Mouse (Mus musculus) stomach, embryonic 14.5 days (tissue): Measurements from ENCODE around the gene Ppm1j. TPM values are rescaled to one million over a fixed set of nuclear protein-coding genes. Genes with fewer than 3 reads are reported as not detected.
"Not testable (repeated sequence)": the region's sequence is repeated elsewhere in the genome, so short reads cannot be mapped to it uniquely, and the experiment has no call there.

Experiments used
- ATAC-seq: fragments of 200-750 bp; cut with Nextera tagmentation; 2 replicates; pipeline ENCODE4 v1.8.0; 2017; ENCODE audit warnings: low read depth, moderate TSS enrichment; ENCODE audit not compliant: insufficient number of reproducible peaks, insufficient read depth, low FRiP score
- H3K27ac ChIP-seq: fragments of 300-500 bp; sonication (generic); 2 replicates; pipeline ENCODE4 v1.5.1; 2014; ENCODE audit warnings: mild to moderate bottlenecking, low read length, moderate library complexity, mixed read lengths
- H3K27me3 ChIP-seq: fragments of 300-500 bp; sonication (generic); 2 replicates; pipeline ENCODE4 v1.6.1; 2014; ENCODE audit warnings: low read length, control low read depth, mixed read lengths; ENCODE audit not compliant: control insufficient read depth, insufficient read depth
- H3K36me3 ChIP-seq: fragments of 300-500 bp; sonication (generic); 2 replicates; pipeline ENCODE4 v1.6.1; 2014; ENCODE audit warnings: mild to moderate bottlenecking, control low read depth, low read length, moderate library complexity, mixed read lengths; ENCODE audit not compliant: control insufficient read depth, insufficient read depth
- H3K4me1 ChIP-seq: fragments of 300-500 bp; sonication (generic); 2 replicates; pipeline ENCODE4 v1.6.1; 2014; ENCODE audit warnings: low read length, control low read depth, mixed read lengths; ENCODE audit not compliant: control insufficient read depth, insufficient read depth
- H3K4me2 ChIP-seq: fragments of 300-500 bp; sonication (generic); replicated peaks from 2 replicates; pipeline ENCODE4 v1.6.1; 2014; ENCODE audit warnings: low read depth, low read length, control low read depth
- H3K4me3 ChIP-seq: fragments of 300-500 bp; sonication (generic); 2 replicates; pipeline ENCODE4 v1.5.1; 2014; ENCODE audit warnings: low read depth, low read length, control low read depth
- H3K9ac ChIP-seq: fragments of 300-500 bp; sonication (generic); replicated peaks from 2 replicates; pipeline ENCODE4 v1.6.1; 2014; ENCODE audit warnings: low read depth, mild to moderate bottlenecking, control low read depth, low read length, moderate library complexity, mixed read lengths
- H3K9me3 ChIP-seq: fragments of 300-500 bp; sonication (generic); 2 replicates; pipeline ENCODE4 v1.6.1; 2016; ENCODE audit warnings: low read depth, low read length, control low read depth; ENCODE audit not compliant: control insufficient read depth
- WGBS: fragments of 180-500 bp; shearing (Covaris S2); extraction: QIAGEN DNeasy Blood & Tissue Kit; methylation state at CpG from one replicate; pipeline ENCODE4 v1.1.7; 2014; 5-methylcytosine and 5-hydroxymethylcytosine counted together
- polyA plus RNA-seq: library from polyadenylated mRNA; unstranded; fragments of >200 nt; fragmentation: Nextera tagmentation; extraction: Ambion mirVana; gene quantifications from 2 replicates; pipeline ENCODE4 v1.2.1, GENCODE M21; 2014

The Ppm1j gene
- polyA plus RNA-seq, 1 experiment from 2014 or later, result 4.0 TPM

GRCm38 (mm10) chr3:104811752-104812151, 30.9 kb downstream of the Ppm1j start:
- no peaks in the 10 kb centered on the region; the same call in 1 of the 2 replicates for H3K4me1 ChIP-seq
- ATAC-seq, result no peak
- no peak overlapping the region for H3K4me2 ChIP-seq
- H3K27me3 ChIP-seq, result no peaks in the 10 kb centered on the region
- 0 out of 2 replicates have a peak overlapping the region, but pooled peaks have one; percentile 4 for H3K27ac ChIP-seq
- no peaks in the 10 kb centered on the region; the same call in 1 of the 2 replicates for H3K36me3 ChIP-seq
- WGBS, result 25% methylated on average over 3 of the region's 3 CpGs
- no peak overlapping the region for H3K4me3 ChIP-seq
- no peak overlapping the region for H3K9ac ChIP-seq
- no peaks in the 10 kb centered on the region for H3K9me3 ChIP-seq

DNA sequence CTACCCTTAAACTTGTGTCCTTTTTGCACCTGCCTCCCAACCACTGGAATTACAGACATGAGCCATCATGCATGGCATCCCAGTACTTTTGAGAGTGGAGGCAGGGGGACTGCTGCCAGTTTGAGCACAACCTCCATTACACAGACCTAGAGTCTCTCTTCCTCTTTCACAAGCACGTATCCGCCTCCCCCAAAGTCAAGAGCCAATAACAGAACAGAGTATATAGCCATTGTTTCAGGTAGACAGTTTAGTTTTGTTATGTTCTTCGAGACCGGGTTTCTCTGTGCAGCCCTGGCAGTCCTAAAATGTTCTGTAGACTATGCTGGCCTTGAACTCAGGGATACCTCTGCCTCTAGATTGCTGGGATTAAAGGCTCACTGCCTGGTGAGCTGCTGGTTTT, 31.4 kb downstream of the Ppm1j start:
- ATAC-seq, result no peak; the same call in 1 of the 2 replicates
- Histone ChIP-seq H3K4me2 (no peak overlapping the region), H3K36me3 (no peaks in the 10 kb centered on the region; the same call in 1 of the 2 replicates), H3K9ac (no peak overlapping the region), H3K4me1 (no peaks in the 10 kb centered on the region; the same call in 1 of the 2 replicates), H3K9me3 (no peaks in the 10 kb centered on the region), H3K27me3 (no peaks in the 10 kb centered on the region), H3K4me3 (no peak overlapping the region), H3K27ac (peak overlapping the region; percentile 4; the same call in 1 of the 2 replicates)
- 81% methylated on average over 4 of the region's 4 CpGs for whole genome bisulfite sequencing

DNA sequence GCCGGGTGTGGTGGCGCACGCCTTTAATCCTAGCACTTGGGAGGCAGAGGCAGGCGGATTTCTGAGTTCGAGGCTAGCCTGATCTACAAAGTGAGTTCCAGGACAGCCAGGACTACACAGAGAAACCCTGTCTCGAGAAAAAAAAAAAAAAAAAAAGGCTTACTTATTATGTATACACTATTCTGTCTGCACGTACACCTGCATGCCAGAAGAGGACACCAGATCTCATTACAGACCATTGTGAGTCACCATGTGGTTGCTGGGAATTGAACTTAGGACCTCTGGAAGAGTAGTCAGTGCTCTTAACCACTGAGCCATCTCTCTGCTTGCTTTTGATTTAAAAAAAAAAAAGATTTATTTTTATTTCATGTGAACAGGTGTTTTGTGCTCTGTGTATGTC, 32.4 kb downstream of the Ppm1j start:
- not testable (repeated sequence) for H3K27ac ChIP-seq, H3K9ac ChIP-seq, H3K4me3 ChIP-seq, H3K27me3 ChIP-seq, H3K36me3 ChIP-seq, H3K9me3 ChIP-seq, H3K4me2 ChIP-seq, ATAC-seq, H3K4me1 ChIP-seq
- 92% methylated on average over 7 of the region's 7 CpGs for WGBS

- no peak for ATAC-seq
- Histone ChIP-seq H3K4me2 (no peak overlapping the region), H3K4me3 (no peak overlapping the region), H3K36me3 (no peaks in the 10 kb centered on the region; the same call in 1 of the 2 replicates), H3K9ac (no peak overlapping the region), H3K4me1 (peaks cover 7% of the 10 kb centered on the region; the same call in 1 of the 2 replicates), H3K27me3 (no peaks in the 10 kb centered on the region), H3K9me3 (no peaks in the 10 kb centered on the region), H3K27ac (no peak overlapping the region)
- 100% methylated on average over 1 of the region's 1 CpGs for WGBS
These were observed 33.9 kb downstream of the Ppm1j start for GRCm38 (mm10) chr3:104814746-104815145.

GRCm38 (mm10) chr3:104815346-104815745, 34.5 kb downstream of the Ppm1j start:
- 65% methylated on average over 2 of the region's 2 CpGs for WGBS
- Histone ChIP-seq H3K4me1 (peaks cover 7% of the 10 kb centered on the region; the same call in 1 of the 2 replicates), H3K27ac (no peak overlapping the region), H3K36me3 (no peaks in the 10 kb centered on the region; the same call in 1 of the 2 replicates), H3K4me3 (no peak overlapping the region), H3K9ac (no peak overlapping the region), H3K4me2 (no peak overlapping the region), H3K9me3 (no peaks in the 10 kb centered on the region), H3K27me3 (no peaks in the 10 kb centered on the region)
- ATAC-seq, result no peak

DNA sequence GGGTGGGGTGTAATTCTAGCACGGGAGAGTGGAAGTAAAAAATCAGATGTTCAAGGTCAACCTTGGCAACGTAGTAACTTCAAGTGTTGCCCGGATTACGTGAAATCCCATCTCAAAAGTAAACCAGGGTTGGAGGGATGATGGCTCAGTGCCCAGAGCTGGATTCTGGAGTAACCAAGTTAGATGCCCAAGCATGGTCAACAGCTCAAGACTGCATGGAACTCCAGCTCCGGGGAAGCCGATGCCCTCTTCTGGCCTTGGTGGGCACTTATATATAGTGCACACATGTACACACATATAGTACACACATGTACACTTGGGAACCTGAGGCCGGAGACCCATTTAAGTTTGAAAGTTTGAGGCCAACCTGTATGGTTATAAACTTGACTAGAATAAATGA, 35.3 kb downstream of the Ppm1j start:
- Histone ChIP-seq H3K36me3 (peaks cover 2% of the 10 kb centered on the region; the same call in 1 of the 2 replicates), H3K9ac (no peak overlapping the region), H3K4me3 (0 out of 2 replicates have a peak overlapping the region, but pooled peaks have one; percentile 91), H3K27me3 (no peaks in the 10 kb centered on the region), H3K4me1 (peaks cover 7% of the 10 kb centered on the region; the same call in 1 of the 2 replicates), H3K4me2 (peak overlapping the region; percentile 48), H3K9me3 (no peaks in the 10 kb centered on the region), H3K27ac (no peak overlapping the region)
- ATAC-seq, result no peak
- 92% methylated on average over 7 of the region's 7 CpGs for WGBS

GRCm38 (mm10) chr3:104817481-104817990, 36.7 kb downstream of the Ppm1j start:
- Histone ChIP-seq H3K4me2 (peak overlapping the region; percentile 48), H3K4me1 (peaks cover 7% of the 10 kb centered on the region; the same call in 1 of the 2 replicates), H3K4me3 (peak overlapping the region; percentile 91), H3K9ac (peak overlapping the region; percentile 90), H3K9me3 (no peaks in the 10 kb centered on the region), H3K36me3 (peaks cover 9% of the 10 kb centered on the region), H3K27ac (peak overlapping the region; percentile 97), H3K27me3 (no peaks in the 10 kb centered on the region)
- under 1% methylated on average over 46 of the region's 46 CpGs for WGBS
- ATAC-seq, result peak; percentile 68

GRCm38 (mm10) chr3:104817991-104818748, 37.3 kb downstream of the Ppm1j start, which contains the start of gene Mov10:
Mov10 (minus strand) TSS chr3:104818563.
- ATAC-seq, result peak; percentile 86
- Histone ChIP-seq H3K4me1 (peaks cover 7% of the 10 kb centered on the region; the same call in 1 of the 2 replicates), H3K27ac (peak within 1 kb of the TSS; percentile 97), H3K4me2 (peak within 1 kb of the TSS; percentile 48), H3K27me3 (no peaks in the 10 kb centered on the region), H3K9me3 (no peaks in the 10 kb centered on the region), H3K9ac (peak within 1 kb of the TSS; percentile 90), H3K4me3 (peak within 1 kb of the TSS; percentile 91), H3K36me3 (peaks cover 9% of the 10 kb centered on the region)
- WGBS, result under 1% methylated on average over 34 of the region's 40 CpGs
